Mouse (Mus musculus) layer of hippocampus, postnatal 36 days (tissue): Measurements from ENCODE around the gene Dcakd. TPM values are rescaled to one million over a fixed set of nuclear protein-coding genes. Genes with fewer than 3 reads are reported as not detected.
A peak's percentile ranks its signal among the peaks of the same experiment; 100 is the strongest.

Experiments used
- DNase-seq, 2 experiments: peaks; one replicate each; pipeline ENCODE4 v3.0.0; 2022
- total RNA-seq, 2 experiments: library from RNA; stranded (reverse); gene quantifications; 2 replicates each; pipeline ENCODE4 v1.2.3; 2021

Gene Dcakd
- total RNA-seq, 2 experiments from 2014 or later, result 88.9 to 96.1 TPM

DNA sequence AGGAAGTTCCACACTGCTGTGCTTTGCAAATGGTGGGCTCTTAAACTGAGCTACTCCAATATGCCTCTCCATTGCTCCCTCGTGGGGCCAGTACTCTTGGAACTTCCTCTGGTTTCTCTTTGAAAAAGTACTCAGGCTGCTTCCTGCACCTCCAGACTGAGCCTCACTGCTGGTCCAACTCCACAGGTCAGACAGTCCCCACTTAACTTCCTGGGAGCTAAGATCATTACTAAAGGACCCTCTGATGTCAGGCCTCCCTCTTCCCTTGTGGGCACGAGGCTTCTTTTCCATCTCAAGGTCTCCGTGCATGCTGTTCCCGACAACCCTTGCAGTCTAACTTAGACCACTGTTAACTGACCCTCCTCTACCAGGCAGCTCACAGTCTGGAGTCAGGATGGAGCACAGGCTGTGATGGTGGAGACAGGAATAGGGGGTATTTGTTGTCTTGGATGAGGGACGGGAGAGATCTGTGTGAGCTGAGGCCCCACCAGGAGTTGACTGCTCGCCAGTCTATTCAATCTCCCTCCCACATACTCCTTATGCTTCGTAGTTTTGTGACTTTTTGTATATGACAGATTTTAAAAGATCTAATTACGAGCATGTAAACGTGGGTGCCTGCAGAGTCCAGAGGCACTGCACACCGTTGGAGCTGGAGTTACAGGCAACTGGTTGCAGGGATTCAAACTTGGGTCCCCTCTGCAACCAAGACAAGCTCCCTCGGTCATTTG lies 22.7 kb downstream of the Dcakd start:
- DNase-seq, result no peak

- no peak for DNase-seq
Observed at GRCm38 (mm10) chr11:103004852-103005251, 23.3 kb downstream of the Dcakd start.

- peak; percentile 69 to 70 for DNase-seq
Observed at GRCm38 (mm10) chr11:103003210-103003609, 24.9 kb downstream of the Dcakd start.

DNA sequence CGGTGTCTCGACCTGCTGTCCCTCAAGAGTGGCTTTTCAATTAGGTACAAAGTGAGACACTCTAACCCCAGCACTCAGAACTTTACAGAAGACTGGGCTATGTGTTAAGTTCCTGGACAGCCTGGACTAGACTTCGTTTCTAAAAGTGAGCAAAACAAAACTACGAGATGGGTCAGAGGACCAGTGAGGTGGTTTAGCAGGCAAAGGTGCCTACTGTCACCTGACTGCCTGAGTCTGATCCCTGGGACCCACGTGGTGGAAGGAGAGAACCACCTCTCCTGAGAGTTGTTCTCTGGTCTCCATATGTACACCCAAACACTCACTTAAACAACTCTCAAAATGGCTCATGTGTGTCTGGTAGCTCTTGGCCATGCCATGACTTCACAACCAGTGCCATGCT lies 27.1 kb downstream of the Dcakd start:
- no peak for DNase-seq

GRCm38 (mm10) chr11:103000111-103000510 lies 28.0 kb downstream of the Dcakd start:
- no peak for DNase-seq

DNA sequence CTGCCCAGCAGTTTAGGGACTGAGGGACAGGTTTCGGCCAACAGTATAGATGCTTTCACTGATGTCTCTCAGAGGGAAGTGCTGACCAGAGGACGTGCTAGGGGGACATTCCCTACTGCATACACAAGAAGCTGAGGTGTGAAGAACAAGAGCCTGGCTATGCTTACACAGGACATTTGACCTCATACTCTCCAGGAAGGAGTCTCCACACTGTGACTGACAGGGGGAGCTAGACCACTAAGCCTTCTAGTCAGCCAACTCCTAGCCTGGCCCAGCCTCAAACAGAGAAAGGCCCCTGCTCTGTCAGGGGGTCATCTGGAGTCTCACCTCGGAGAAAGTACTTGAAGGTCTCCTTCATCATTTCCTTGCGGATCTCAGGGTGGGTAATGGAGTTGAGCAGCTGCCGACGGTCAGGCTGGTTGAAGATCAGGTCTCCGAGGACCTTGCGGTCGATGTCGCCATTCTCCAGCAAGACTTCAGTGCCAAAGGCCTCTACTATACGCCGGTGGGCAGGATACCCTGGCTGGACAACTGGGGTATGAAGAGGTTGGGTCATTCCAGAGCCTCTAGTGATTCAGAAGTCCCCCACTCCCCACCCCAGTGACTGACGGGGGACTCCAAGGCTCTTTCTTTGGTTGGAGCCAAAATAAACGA lies 28.7 kb downstream of the Dcakd start:
- DNase-seq, result no peak

- no peak for DNase-seq
Observed at GRCm38 (mm10) chr11:102998577-102999316, 29.4 kb downstream of the Dcakd start.

DNA sequence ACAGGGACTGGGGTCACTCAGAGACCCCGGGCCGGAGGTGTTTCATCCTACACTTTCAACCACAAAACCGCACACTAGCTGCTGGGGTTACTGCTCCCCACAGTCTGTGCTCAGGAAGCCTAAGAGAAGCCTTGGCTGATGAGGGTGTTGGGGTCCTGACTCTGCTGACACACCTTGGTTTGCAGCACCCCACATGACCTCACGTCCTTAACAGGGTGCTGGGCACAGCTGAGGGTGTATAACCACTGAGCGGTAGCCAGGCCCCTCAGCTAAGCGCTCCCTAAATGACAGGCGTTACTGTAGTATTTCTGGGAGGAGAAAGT lies 29.9 kb downstream of the Dcakd start:
- DNase-seq, result no peak

GRCm38 (mm10) chr11:102996991-102997770 lies 31.0 kb downstream of the Dcakd start:
- DNase-seq, result no peak

GRCm38 (mm10) chr11:102996385-102996784 lies 31.7 kb downstream of the Dcakd start:
- DNase-seq, result no peak

DNA sequence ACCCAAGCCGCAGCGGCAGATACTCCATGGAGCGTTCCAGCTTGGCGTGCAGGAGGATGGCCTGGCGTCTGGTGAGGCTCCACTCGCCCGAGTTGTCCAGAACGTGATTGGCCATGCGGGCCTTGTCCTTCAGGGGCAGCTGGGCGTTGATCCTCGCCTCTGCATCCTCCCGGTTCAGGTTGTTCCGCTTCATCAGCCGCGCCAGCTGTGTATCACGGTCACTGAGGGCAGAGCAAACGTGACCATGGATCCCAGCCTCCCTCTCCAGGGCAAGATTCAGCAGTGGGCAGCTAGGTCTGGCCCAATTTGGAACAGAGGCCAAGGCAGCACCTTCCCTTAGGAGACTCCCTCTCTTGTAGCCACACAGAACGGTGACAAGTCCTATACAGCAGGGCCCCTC lies 33.2 kb downstream of the Dcakd start:
- DNase-seq, result no peak

DNA sequence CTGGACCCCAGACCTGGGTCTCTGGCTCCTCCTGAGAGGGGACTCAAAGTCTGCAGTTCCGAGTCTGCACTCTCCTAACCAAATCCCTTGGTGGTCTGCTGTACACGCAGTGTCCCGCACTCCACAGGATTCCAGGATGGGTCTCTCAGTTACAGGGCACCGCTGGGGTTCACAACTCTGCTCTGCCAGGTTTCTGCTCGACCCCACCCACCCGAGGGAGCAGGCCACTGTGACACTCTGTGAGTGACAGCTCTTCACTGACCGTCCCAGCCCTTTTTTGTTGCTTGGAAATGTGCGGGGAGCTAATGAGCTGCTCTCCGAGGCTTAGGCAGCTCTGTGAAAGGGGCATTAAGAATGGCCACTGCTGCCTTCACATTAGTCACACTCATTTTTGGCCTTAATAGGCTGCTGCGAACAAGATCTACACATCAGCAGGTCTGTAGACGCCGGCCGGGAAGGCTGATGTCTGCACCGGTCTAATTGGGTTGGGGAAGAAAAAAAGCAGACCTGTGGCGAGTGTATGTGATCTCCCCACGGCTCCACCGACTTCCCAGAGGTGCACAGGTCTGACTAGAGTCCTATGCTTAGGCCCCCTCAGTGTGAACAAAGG lies 34.6 kb downstream of the Dcakd start:
- DNase-seq, result no peak

DNA sequence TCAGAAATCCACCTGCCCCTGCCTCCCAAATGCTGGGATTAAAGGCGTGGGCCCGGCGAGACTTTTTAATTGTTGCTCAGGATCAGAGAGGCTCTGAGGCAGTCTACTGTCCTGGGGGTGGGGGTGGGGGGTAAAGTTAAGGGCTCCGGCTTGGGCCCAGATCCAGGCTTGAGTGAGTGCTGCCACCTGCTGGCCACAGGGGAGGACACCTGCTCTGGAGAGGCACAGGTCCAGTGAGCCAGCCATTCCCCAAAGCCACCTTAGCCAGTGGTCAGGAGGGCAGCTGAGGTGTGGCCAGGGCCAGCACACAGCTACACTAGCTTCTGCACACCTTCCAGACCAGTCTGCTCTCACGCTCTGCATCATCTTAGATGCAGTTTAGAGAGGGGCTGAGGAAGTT lies 35.2 kb downstream of the Dcakd start:
- DNase-seq, result peak; percentile 62 to 64

- DNase-seq, result no peak
Observed at GRCm38 (mm10) chr11:102991681-102992080, 36.5 kb downstream of the Dcakd start.

GRCm38 (mm10) chr11:102990152-102990663 lies 37.9 kb downstream of the Dcakd start:
- peak; percentile 59 to 63 for DNase-seq

DNA sequence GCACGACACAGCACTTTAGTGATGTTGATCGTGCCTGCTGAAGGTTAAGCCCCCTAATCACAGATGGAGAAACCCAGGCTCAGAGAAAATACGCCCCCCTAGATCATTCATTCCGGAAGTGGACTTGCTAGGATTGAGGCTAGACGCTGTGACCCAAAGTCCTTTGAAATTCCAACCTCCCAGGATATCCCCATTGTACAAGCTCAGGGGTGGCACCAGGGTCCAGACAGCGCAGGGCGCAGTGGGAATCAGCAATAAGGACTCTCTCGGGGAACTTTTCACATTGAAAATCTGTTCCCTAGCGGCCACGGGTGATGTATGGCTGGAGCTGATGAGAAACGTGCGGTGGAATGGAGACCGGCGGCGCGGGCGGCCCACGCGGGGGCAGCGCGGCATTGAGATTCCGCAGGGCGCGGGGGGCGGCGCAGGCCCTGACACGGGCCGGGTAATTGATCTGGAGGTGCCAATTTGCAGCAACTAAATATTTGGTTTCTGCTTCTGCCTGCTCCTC lies 38.4 kb downstream of the Dcakd start:
- no peak for DNase-seq

- DNase-seq, result no peak
Observed at GRCm38 (mm10) chr11:102985160-102985559, 43.0 kb downstream of the Dcakd start.

GRCm38 (mm10) chr11:102984615-102985014 lies 43.5 kb downstream of the Dcakd start:
- no peak for DNase-seq

- no peak for DNase-seq
Observed at GRCm38 (mm10) chr11:102984086-102984485, 44.0 kb downstream of the Dcakd start.

GRCm38 (mm10) chr11:102981151-102981890 lies 46.8 kb downstream of the Dcakd start:
- no peak for DNase-seq

DNA sequence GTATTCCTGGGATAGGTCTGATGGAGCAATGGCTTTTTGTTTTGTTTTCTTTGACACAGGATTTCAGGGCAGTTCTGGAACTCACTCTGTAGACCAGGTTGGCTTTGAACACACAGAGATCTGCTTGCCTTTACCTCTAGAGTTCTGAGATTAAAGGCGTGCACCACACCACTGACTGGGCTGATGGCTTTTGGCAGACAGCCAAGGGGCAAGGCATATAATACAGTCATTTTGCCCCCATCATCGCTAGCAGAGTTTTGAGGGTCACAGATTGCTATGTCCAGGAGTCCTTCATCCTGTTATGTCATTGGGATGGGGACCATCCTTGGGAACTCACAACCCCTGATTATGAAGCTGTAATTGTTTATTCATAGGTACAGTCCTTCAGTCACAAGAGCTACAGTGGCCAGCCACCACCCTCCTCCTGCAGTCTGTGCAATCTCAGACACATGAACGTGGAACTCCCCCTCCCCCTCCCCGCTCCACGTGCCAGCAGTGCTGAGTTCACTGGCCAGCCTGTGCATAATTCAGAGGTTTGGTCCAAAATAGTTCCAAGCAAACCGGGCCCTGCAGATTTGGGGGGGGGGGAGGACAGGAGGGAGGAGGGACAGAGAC lies 50.0 kb downstream of the Dcakd start:
- DNase-seq, result no peak
